Mouse (Mus musculus): ENCODE measurements around the gene Ifi202b.
"Not testable (repeated sequence)": the region's sequence is repeated elsewhere in the genome, so short reads cannot be mapped to it uniquely, and the experiment has no call there.

- not testable (repeated sequence) for TF ChIP-seq CTCF (IDR thresholded peaks at IDR 0.05; ENCODE audit: control insufficient read depth, insufficient read depth, low read length); POLR2A (IDR thresholded peaks at IDR 0.05; ENCODE audit: borderline replicate concordance, control insufficient read depth, low read depth, low read length)
Observed at GRCm38 (mm10) chr1:173919279-173919678, 63.3 kb downstream of the Ifi202b start.

All from bone marrow, adult 2 months (tissue).